In genomic region chr1:74885369-74886042, GRCm38 (mm10) we compare ENCODE assay signal across 8 mouse cellular contexts. TPM values are rescaled to one million over a fixed set of nuclear protein-coding genes. Genes with fewer than 3 reads are reported as not detected.
A peak's percentile ranks its signal among the peaks of the same experiment; 100 is the strongest.
DNase-seq lines count a peak whose midpoint lies in the region; ATAC-seq and TF ChIP-seq lines count a peak whose summit lies in the region.
"Had no signal": no experiment of that assay in that cellular context is flagged by ENCODE, and none has a peak within 500 bp of the region (broad histone marks: within the 10 kb centered on the region; RNA-seq: fewer than 3 reads in every experiment).

Fev (minus strand) TSS chr1:74885419.

- TF ChIP-seq EP300 in lung, postnatal 0 days (IDR thresholded peaks at IDR 0.05): no peak

- no peak for DNase-seq in lung, postnatal 0 days (ENCODE audit: low spot score)
- DNase-seq in lung, postnatal 14 days: no peak
- no peak for DNase-seq in kidney, postnatal 10 days
- DNase-seq in urinary bladder, postnatal 25 days (ENCODE audit: low spot score): no peak

- no peak within 1 kb of the TSS for H3K27ac ChIP-seq in lung, postnatal 0 days (ENCODE audit: low read length)
- no peak within 1 kb of the TSS for H3K27ac ChIP-seq in forebrain, embryonic 16.5 days (ENCODE audit: low read length)
- H3K27ac ChIP-seq in liver, embryonic 15.5 days (replicated peaks): no peak within 1 kb of the TSS

- H3K4me3 ChIP-seq in lung, postnatal 0 days (ENCODE audit: low read depth, low read length): peak within 1 kb of the TSS; percentile 27
- H3K4me3 ChIP-seq in forebrain, embryonic 16.5 days (replicated peaks; ENCODE audit: low read length): peak within 1 kb of the TSS; percentile 16
- no peak within 1 kb of the TSS for H3K4me3 ChIP-seq in liver, embryonic 15.5 days (replicated peaks)

- 1% methylated on average over 31 of the region's 43 CpGs for WGBS in lung, postnatal 0 days
- under 1% methylated on average over 43 of the region's 43 CpGs for WGBS in forebrain, embryonic 16.5 days
- WGBS in liver, embryonic 15.5 days (ENCODE audit: insufficient replicate concordance): 1% methylated on average over 43 of the region's 43 CpGs

- H3K4me1 ChIP-seq in lung, postnatal 0 days (ENCODE audit: insufficient read depth, low read depth, low read length): no peaks in the 10 kb centered on the region
- peaks cover 24% of the 10 kb centered on the region for H3K4me1 ChIP-seq in forebrain, embryonic 16.5 days (replicated peaks; ENCODE audit: control insufficient read depth, insufficient read depth, low read length)
- H3K4me1 ChIP-seq in liver, embryonic 15.5 days (replicated peaks): 0 out of 2 replicates have a peak, but pooled peaks cover 3% of the 10 kb centered on the region

- H3K9me3 ChIP-seq in lung, postnatal 0 days (ENCODE audit: low read length): no peaks in the 10 kb centered on the region
- no peaks in the 10 kb centered on the region for H3K9me3 ChIP-seq in forebrain, embryonic 16.5 days (ENCODE audit: control insufficient read depth, low read length)
- no peaks in the 10 kb centered on the region for H3K9me3 ChIP-seq in liver, embryonic 15.5 days (replicated peaks)

- ATAC-seq in lung, postnatal 0 days: no peak
- ATAC-seq in forebrain, embryonic 16.5 days: no peak
- no peak for ATAC-seq in liver, embryonic 15.5 days (ENCODE audit: insufficient read depth)
- no peak for ATAC-seq in inflammation-experienced regulatory T-cells, adult 6 months

- peak within 1 kb of the TSS; percentile 37 for H3K4me2 ChIP-seq in lung, postnatal 0 days (replicated peaks; ENCODE audit: low read depth, low read length)
- peak within 1 kb of the TSS; percentile 23; the same call in 1 of the 2 replicates for H3K4me2 ChIP-seq in forebrain, embryonic 16.5 days (ENCODE audit: low read length)
- peak within 1 kb of the TSS; percentile 15 for H3K4me2 ChIP-seq in liver, embryonic 15.5 days

- no peaks in the 10 kb centered on the region for H3K36me3 ChIP-seq in lung, postnatal 0 days (ENCODE audit: insufficient read depth, low read length)
- H3K36me3 ChIP-seq in forebrain, embryonic 16.5 days (ENCODE audit: control insufficient read depth, insufficient read depth): no peaks in the 10 kb centered on the region
- no peaks in the 10 kb centered on the region for H3K36me3 ChIP-seq in liver, embryonic 15.5 days (replicated peaks)

- no peak for TF ChIP-seq CTCF in lung, postnatal 0 days (IDR thresholded peaks at IDR 0.05)

- H3K27me3 ChIP-seq in lung, postnatal 0 days (replicated peaks; ENCODE audit: insufficient read depth, low read length): peaks cover 62% of the 10 kb centered on the region
- peaks cover 86% of the 10 kb centered on the region for H3K27me3 ChIP-seq in forebrain, embryonic 16.5 days (replicated peaks; ENCODE audit: control insufficient read depth, insufficient read depth, low read length)
- H3K27me3 ChIP-seq in liver, embryonic 15.5 days: peaks cover 95% of the 10 kb centered on the region

- H3K9ac ChIP-seq in lung, postnatal 0 days (replicated peaks; ENCODE audit: low read depth): no peak within 1 kb of the TSS
- H3K9ac ChIP-seq in forebrain, embryonic 16.5 days (replicated peaks; ENCODE audit: low read depth, low read length): no peak within 1 kb of the TSS
- no peak within 1 kb of the TSS for H3K9ac ChIP-seq in liver, embryonic 15.5 days

RNA-seq across cellular contexts. Expression of gene Fev, which starts in this region (rescaled TPM):
- polyA plus RNA-seq in lung, postnatal 0 days (2015; fragmentation: Nextera tagmentation; extraction: Ambion mirVana): not detected in 2 replicates
- not detected in 2 replicates for polyA plus RNA-seq in forebrain, embryonic 16.5 days (2015; fragmentation: Nextera tagmentation; extraction: Ambion mirVana)
- polyA plus RNA-seq in liver, embryonic 15.5 days (2015; fragmentation: Nextera tagmentation; extraction: Ambion mirVana): 0.09 TPM in 1 of 2 replicates, not detected in the other
- polyA plus RNA-seq in inflammation-experienced regulatory T-cells, adult 6 months (2017; shearing (Covaris generic)): not detected
- polyA plus RNA-seq: cortical plate, adult 2 months had no signal
